Mouse (Mus musculus) left cerebral cortex, adult 18-20 months (tissue): Measurements from ENCODE around the gene Vps16. TPM values are rescaled to one million over a fixed set of nuclear protein-coding genes. Genes with fewer than 3 reads are reported as not detected.

ENCODE experiments used
- DNase-seq, 2 experiments: peaks; one replicate each; pipeline ENCODE4 v3.0.0; 2021 to 2022; ENCODE audit warnings: low spot score in 2 of 2, mixed read lengths in 1 of 2
- total RNA-seq, 2 experiments: library from RNA; stranded (reverse); gene quantifications; 2 replicates each; pipeline ENCODE4 v1.2.3; 2021

Gene Vps16
- total RNA-seq, 2 experiments from 2014 or later: 88.2 to 88.6 TPM

DNA sequence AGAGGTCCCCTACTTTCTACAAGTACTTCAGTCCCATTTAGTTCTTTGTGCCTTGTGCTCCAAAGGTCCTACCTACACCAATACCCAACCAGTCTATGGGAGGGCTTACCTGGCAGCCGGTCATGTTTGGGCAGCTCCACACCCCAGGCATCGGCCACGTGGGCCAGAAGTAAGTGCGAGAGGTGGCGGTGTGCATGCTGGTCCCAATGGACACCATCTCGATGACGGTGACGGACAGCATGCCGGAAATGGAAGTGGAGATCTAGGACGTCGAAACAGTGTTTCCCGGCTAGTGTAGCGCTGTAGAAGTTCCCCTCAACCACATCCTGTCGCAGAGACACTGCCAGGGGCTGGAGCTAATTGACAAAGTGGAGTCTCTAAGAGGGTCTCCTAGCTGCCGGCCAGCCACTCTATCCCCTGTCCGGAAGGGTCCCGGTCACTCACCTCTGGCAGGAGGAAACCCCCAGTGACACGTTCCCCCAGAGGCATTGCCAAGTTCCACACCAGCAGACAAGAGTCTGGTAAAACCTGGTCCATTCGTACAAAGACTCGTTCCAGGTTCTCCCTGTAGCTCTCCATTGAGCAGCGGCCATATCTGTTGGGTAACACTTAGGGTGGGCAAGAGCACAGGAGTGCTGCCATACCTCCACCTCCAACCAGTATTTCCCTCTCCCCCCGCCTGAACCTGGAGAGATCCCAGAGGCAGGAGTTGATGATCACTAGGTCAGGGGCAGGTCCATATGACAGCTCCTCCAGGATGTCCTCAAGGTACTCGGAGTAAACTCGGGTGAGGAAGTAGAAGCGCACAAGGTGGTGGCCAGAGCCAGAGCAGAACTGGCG is 2.1 kb upstream of the Vps16 start:
- DNase-seq: no peak

DNA sequence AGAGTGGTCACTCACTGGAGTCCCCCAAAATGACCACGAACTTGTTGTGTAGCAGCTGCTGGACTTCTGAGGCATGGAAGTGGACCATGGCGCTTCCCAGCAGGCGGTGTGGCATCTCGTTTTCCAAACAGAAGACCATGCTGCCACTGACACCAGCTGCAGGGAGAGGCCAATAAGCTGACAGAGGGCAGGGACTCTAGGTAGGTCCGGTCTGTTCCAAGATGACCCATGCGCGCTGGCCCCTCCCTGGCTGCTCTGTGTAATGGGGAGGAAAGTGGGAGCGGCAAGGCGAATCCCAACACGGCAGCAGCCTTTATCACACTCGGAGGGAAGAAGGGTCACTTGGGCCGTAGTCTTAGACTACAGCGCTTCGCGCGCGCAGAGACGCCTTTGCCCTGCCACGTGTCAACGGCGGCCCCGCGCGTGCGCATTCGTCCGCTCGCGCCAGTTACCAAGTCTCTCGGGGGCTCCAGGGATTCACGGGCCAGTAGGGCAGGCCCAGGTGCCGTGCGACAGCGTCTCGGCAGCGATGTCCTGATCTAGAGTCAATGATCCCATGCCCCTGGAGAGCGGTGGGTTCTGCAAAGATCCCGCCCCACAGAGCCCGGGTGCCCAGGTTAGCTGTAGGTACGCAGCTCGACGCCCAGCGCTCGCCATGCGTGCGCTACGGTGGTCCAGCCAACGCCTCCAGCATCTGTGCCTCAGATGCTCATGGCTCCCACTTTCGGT is 578 bp upstream of the Vps16 start:
- DNase-seq: peak; percentile 73 to 81

DNA sequence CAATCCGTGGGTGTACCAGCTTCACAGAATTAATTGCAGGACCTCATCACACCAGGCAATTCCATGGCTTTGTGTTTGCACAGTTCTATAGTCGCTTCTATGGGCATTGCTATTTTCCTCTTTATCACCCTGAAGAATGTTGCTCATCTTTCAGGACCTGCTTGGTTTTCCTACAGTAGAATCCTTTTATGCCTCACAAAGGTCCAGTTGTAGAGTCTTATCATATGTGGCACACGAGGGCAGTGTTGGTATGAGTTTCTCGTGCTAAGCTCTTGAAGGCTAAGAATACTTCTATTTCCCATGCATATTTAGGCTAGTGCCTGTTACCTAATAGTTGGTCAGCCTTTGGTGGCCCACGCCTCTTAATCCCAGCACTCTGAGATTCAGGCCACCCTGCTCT is 973 bp downstream of the Vps16 start:
- DNase-seq: no peak

DNA sequence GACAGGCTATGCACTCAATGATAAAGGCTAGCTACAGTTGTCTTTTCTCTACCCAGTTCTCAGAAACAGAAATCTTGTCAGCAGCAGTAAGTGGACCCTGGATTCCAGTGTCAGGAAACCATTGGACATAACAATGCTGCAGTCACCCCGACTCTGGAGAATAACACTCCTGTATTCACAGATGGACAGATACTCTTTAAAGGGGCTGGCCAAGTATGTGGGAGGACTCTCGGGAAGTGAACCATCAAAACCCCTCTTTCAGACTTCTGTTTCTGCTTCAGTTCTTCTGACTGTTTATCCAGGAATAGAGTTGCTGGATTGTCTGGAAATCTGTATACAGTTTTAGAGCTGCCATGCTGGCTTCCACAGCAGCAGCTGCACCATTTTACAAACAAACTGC is 5.7 kb downstream of the Vps16 start:
- DNase-seq: no peak

DNA sequence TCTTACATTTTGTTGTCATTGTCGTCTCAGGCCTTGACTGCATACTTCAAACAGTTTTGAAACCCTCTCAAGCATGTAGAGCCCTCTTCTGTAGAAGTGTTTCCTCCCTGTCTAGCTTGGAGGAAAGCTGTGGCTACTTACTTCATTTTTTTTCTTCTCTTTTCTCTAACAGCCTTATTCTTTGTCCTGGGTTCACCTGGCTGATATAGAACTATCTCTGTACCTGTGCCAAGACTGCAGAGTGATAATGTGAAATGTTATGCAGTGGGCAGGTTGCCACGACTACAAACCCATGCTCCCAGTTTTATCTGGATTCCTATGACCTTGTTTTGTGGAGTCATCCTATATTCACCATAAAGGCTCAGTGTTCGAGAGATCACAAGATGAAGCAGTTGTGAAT is 6.3 kb downstream of the Vps16 start:
- no peak for DNase-seq

DNA sequence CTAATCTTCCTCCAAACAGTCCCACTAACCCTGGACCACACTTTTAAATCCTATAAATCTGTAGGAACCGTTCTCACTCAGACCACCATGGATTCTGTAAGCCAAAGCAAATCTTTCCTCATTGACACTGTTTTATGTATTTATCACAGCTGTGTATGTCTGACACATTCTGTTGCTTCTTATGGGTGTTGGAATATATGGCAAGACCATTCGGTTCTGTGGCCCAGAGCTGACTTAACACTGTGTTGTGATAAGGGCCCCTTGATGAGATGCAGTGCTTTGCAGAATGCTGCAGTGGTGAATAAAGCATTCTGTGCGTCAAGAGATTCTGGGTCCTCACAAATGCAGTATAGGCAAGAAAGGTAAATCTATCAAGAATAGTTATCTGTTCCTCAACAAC is 8.0 kb downstream of the Vps16 start:
- no peak for DNase-seq

DNA sequence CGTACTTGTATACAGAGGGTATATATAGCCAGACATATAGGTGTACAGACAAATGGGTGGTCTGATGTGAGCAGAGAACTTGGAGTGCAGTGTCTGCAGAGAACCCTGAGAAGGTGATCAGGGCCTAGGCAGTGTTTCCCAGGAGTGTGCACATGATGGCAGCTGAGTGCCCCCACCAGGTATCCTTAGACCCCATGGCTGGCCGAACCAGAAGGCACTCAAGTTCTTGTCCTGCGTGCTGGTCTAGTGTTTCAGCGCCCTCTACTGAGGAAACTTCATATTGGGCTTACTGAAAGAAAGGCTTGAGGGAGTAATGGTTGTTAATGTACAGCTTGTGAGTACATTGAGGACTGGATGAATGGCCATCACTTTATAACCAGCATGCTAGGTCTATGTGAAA is 9.0 kb downstream of the Vps16 start:
- DNase-seq: peak; percentile 44 to 66

DNA sequence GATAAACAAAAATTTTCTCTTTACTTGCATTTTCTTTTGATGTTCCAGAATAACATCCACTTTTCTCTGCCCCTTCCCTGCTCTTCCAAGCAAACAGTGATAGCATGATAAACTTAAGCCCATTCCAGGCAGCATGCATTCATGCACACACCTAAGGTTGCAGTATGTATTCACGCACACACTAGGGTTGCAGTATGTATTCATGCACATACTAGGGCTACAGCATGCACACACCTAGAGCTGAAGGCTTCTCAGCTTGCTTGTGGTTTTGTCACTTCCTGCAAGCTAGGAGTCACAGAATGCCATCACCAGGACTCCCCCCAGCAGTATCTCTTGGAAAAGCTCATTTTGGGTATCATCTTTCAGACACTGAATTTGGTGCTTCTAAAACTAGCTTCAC is 12.6 kb downstream of the Vps16 start:
- no peak for DNase-seq

DNA sequence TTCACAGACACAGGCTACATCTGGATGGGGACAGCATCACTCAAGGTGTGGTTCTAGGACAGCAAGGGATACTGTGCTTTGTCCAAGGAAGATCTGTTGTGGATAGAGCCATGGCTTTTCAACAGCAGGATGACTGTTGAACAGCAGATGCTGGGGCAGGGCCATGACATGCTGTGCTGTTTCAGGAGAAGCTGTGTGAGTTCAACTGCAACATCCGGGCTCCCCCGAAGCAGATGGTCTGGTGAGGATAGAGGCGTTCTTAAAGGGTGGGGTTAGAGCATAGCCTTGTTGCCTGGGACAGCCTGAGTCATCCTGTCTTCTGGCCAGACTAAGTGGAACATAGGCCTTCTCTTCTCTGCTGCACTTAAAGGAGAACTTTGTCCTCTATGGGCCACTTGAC is 14.7 kb downstream of the Vps16 start:
- no peak for DNase-seq

DNA sequence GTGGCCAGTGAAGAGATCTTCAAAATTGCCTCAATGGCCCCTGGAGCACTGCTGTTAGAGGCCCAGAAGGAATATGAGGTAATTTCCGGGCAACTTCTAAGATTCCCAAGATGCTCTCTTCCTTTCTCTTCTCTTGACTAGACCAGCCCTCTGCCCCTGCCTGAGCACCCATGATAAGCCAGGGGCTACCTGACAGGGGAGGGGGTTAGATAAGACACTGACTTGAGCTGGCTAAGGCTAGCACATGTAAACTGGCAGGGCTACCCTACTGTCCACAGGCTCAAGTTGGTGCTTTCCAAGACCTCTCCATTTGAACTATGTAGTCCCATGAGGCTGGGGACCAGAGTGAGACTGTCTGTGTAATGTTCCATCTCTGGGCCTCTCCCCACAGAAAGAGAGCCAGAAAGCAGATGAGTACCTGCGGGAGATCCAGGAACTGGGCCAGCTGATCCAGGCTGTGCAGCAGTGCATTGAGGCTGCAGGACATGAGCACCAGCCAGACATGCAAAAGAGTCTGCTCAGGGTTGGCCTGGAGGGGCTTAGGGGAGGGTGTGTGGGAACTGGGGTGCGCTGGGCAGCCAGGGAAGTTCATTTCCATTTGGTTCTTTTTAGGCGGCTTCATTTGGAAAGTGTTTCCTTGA is 15.8 kb downstream of the Vps16 start:
- no peak for DNase-seq

DNA sequence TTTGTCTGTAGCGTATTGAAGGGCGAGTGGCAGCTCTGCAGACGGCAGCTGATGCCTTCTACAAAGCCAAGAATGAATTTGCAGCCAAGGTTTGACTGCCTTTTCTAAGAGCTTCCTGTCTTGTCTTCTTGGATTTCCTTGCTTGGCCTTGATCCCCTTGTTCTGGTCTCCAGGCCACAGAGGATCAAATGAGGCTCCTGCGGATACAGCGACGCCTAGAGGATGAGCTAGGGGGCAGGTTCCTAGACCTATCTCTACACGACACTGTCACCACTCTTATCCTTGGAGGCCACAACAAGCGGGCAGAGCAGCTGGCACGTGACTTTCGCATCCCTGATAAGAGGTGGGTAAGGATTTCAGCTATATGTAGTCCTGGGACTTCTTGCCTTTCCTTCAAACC is 18.0 kb downstream of the Vps16 start:
- DNase-seq: no peak

DNA sequence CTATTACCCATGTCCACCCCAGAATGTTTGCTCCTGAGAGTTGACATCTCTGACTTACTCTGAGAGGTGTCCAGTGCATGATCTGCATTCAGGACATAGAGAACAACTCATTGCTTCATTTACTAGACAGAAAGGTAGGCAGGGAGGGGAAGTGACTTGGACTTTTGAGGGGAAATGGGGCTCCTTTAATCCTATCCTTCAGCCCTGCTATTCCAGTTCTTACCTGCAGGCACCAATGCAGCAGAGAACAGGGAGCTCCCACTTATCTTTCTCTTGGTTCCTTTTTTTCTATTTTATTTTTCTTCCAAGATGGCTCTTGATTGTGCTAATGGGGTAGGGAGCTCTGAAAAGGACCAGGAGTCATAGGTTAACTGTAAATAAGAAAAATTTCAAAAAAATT is 24.3 kb downstream of the Vps16 start:
- DNase-seq: no peak

DNA sequence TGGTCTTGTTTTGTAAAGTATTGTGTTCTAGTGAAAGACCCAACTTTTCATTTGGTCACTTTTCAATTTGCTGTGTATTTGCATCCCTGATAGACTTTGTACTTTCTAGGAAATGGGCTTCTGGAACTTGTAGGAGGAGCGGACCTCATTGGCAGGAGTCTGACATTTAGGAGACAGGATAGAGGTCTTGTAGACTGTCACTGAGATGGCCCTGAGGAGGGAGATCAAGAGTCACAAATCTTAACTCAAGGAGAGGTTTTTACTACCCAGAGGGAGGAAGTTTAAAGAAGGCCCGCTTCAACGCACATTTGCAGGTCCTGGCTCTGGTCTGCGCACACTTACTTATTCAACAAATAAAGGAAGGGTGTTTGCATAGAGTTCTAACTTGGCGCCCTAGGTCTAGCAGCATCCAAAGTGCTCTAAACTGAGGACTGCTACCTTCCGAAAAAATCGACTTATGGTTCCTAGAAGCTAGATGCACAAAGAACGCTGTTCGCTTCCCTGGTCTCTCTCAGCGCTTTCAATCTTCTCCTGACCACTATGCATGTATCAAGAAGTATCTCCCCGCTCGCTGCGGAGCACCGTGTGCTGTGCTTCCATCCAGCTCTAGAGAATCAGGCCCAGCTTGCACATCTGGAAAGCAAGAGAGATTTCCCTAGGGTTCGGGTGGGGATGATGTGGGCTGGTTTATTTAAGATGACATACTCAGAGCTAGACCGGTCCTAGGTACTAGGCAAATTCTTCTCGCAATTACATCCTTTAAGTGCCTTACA is 25.1 kb downstream of the Vps16 start:
- DNase-seq: peak in 1 of 2 experiments; percentile 13

DNA sequence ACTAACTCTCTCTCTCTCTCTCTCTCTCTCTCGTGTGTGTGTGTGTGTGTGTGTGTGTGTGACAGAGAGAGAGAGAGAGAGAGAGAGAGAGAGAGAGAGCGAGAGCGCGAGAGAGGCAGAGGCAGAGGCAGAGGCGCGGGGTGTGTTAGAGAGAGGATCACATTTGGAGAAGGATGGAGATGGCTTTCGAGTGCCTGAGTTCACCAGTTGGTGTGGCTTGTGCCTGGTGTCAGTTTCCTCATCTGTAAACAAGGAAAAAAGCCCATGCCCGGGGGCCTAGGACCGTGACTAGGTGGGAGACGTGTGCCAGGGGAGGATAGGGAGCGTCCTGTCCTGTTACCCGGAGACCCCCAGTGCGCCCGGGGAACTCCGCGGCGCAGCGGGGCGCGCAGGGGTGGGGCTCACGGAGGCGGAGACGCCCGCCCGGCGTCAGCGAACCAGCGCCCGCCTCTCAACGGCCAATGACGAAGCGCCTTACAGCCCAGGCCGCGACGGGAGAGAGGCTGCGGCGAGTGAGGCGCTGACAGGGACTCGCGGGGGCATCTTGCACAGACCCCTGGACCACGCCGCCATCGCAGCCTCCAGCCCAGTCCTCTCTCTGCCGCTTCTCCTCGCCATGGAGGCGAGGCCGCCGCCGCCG is 25.8 kb downstream of the Vps16 start, which contains the start of gene Ptpra:
Gene Ptpra (plus strand): TSS at position 485 of the 640 bp plus-strand sequence.
- peak; percentile 90 to 93 for DNase-seq

DNA sequence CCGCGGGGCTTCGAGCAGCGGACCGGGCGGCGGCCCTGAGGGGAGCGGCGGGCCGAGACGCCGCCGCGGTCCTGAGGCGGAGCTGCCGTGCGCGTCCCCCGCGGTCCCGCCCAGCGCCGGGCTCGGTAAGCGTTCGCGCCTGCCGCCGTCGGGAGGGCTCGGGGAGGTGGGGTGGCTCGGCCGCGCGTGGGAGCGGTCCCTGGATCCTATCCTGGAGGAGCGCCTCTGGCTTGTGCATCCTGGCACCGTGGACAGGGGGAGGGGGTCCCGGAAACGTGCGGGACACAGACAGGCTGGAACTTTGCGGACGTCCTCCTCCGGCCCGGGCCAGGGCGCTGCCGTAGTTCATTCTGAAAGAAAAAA is 26.3 kb downstream of the Vps16 start:
- peak; percentile 64 to 78 for DNase-seq

DNA sequence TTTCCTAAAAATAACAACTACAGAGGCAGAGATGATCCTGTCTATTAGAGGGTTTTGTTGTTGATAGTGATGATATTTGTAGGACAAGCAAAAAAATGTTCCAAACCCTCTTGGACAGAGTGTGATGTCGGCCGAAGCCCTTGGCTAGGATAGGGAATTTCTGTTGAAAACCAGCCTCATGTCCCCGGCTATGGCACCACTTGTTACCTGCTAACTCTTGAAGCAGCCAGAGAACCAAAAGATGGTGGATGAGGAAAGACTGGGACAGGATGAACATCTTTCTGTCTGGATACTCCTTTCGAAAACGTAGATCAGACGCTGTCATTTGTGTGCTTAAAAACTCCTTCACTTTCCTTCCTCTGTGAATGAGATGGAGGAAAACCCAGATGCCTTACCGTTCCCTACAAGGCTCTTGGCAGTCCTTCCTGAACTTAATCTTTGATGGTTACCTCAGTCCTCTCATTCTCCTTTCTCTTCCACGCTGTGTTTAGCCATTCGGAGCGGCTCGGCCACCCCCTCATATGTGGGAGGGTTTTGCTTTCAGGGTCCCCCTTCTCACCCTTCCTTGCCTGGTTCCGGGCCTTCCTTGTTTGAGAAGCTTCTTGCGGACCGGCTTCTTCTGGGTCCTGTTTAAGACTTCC is 27.1 kb downstream of the Vps16 start:
- peak in 1 of 2 experiments; percentile 22 for DNase-seq

DNA sequence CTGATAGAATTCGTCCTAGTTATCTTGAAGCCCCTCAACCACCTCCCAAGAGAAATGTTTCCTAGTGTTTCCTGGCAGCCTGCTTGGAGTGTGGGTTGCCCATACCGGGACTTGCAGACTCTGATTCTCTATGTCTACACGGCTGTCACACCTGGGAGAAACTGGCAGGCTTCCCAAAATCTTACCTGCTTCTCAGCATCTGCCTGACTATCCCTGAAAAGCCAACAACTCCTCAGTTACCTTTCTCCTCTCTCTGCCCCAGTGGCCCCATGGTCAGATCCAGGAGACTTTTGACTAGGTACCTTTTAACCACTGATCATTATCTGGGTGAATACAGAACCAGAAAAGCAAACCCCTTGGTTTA is 27.6 kb downstream of the Vps16 start:
- DNase-seq: no peak

DNA sequence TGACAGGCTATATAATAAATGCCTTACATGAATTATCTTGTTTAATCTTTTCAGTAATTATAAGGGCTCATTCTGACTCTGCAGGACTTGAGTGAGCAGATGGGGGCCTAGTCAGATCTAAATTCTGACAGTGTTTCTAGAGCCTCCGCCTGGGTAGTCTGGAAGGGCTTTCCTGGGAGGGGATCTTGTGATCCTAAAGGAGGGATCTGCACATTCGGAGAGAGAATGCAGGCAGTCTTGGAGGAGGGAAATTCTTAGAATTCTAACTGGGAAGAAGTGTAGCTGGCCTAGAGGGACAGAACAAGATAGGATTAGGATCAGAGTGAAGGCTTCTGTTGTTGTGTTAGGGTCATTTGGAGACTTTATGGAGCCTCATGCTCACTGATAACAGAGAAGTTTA is 28.1 kb downstream of the Vps16 start:
- no peak for DNase-seq

DNA sequence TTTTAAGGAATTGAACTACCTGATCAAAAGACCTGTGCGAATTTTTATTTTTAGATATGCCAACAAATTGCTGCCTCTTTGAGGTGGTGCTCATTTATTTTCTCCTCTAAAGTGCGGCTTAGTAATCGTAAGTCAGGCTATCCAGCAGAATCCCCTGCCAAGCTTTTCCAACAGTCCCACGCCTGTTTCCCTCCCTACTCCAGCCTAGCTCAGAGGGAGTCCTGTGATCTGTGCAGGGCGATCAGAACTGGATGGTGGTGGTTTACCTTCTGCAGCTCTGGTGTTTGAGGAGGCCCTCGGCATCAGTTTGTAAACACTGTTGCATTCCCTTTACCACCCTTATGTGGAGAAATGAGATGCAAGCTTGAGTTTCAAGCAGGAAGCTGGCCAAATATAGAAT is 29.3 kb downstream of the Vps16 start:
- peak; percentile 29 to 37 for DNase-seq

DNA sequence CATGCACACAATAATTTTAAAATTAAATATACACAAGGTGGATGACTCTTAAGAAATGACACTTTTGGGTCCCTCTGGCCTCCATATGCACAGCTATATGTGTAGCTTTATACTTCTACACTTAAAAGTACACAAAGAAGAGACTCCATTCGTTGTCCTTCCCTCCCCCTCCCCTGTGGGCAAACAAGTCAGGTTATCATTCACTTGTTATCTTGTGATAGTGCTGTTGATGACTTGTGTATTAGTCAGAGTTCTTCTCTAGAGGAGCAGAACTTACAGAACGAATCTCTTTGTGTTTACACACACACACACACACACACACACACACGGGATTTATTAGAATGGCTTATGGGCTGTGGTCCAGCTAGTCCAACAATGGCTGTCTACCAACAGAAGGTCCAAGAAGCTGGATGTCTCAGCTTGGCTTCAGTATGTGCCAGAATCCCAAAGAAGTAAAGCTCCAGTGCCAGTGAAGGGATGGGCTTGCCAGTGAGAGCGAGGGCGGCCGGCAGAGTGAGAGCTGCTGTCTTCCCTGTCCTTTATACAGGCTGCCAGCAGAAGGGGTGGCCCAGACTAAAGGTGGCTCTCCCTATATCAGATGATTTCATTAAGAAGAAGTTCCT is 30.7 kb downstream of the Vps16 start:
- DNase-seq: peak; percentile 22 to 30
